Mouse (Mus musculus): Measurements from ENCODE around the gene Stx5a. TPM values are rescaled to one million over a fixed set of nuclear protein-coding genes. Genes with fewer than 3 reads are reported as not detected.

Gene Stx5a
- polyA plus RNA-seq, 1 experiment: 65.9 TPM

DNA sequence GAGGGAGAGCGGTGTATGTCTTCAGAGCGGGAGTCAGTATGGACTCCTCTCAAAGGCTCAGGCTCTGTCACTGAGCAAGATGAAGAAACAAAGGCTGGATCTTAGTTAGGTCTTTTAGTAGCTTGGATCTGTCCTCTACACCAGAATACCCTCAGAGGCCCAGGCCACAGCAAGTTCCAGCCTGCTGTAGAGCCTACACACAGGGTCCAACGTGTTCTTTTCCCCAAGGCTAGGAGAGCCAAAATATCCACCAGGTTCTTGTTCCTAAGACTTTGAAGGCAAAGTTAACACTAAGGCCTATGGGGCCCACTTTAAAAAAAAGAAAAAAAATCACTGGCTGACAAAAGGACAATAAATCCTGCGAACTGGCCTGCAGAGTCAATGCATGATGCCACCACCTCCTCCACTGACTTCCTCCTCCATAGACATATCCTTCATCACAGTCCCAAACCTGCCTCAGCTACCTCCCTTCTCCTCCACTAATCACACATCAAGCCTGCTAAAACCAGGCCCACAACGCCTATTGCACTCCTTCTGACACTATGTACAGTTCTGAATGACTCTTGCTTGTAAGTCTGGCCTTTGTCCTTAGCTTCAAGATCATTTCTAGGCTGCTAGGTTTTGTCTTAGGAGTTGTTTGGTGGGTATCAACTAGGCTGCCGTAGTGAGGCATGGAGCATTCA is 36.0 kb upstream of the Stx5a start:
- Histone ChIP-seq H3K27me3 (ENCODE audit: control insufficient read depth, insufficient read depth, low read length) (no peaks in the 10 kb centered on the region), H3K27ac (ENCODE audit: insufficient read depth, low read depth, low read length) (no peak overlapping the region), H3K36me3 (ENCODE audit: control insufficient read depth, insufficient read depth, low read length) (peaks cover 38% of the 10 kb centered on the region), H3K4me3 (ENCODE audit: low read depth, low read length) (no peak overlapping the region), H3K4me1 (ENCODE audit: control insufficient read depth, insufficient read depth, insufficient read length, low read length) (peaks cover 8% of the 10 kb centered on the region)
- TF ChIP-seq CTCF (IDR thresholded peaks at IDR 0.05; ENCODE audit: extremely low read depth, insufficient read length, insufficient replicate concordance, low read depth, low read length): no peak
- no peak for TF ChIP-seq POLR2A (IDR thresholded peaks at IDR 0.05; ENCODE audit: low read depth, low read length)
- 73% methylated on average over 6 of the region's 6 CpGs for WGBS

DNA sequence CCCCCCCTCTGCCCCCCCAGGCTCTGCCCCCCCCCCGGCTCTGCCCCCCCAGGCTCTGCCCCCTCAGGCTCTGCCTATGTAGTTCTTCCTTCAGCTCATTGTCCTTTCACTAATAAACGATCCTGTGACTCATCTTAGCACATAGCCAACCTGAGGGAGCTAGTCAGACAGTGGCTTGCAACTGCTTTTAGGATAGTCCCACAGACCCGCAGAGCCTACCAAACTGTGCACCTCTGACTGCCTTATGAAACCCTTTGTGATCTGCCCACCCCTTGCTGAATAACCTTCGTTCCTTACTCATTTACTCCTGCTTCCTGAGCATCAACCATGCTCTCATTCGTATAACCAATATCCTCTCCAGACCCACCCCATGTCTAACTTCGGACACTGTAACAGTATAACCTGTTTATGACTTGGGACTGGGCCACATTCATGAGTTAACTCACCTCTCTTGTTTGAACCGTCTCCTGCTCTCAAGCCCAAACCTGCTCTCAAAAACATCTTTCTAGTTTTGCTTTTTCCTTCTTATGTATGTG is 35.0 kb upstream of the Stx5a start:
- H3K4me1 ChIP-seq (ENCODE audit: control insufficient read depth, insufficient read depth, insufficient read length, low read length): peaks cover 12% of the 10 kb centered on the region
- 68% methylated on average over 7 of the region's 7 CpGs for WGBS
- H3K27ac ChIP-seq (ENCODE audit: insufficient read depth, low read depth, low read length): no peak overlapping the region
- TF ChIP-seq CTCF (IDR thresholded peaks at IDR 0.05; ENCODE audit: extremely low read depth, insufficient read length, insufficient replicate concordance, low read depth, low read length) (no peak), POLR2A (IDR thresholded peaks at IDR 0.05; ENCODE audit: low read depth, low read length) (no peak)
- no peaks in the 10 kb centered on the region for H3K27me3 ChIP-seq (ENCODE audit: control insufficient read depth, insufficient read depth, low read length)
- no peak overlapping the region for H3K4me3 ChIP-seq (ENCODE audit: low read depth, low read length)
- peaks cover 47% of the 10 kb centered on the region for H3K36me3 ChIP-seq (ENCODE audit: control insufficient read depth, insufficient read depth, low read length)

GRCm38 (mm10) chr19:8706930-8707329 is 34.3 kb upstream of the Stx5a start:
- WGBS: 86% methylated on average over 7 of the region's 7 CpGs
- H3K4me1 ChIP-seq (ENCODE audit: control insufficient read depth, insufficient read depth, insufficient read length, low read length): peaks cover 16% of the 10 kb centered on the region
- H3K36me3 ChIP-seq (ENCODE audit: control insufficient read depth, insufficient read depth, low read length): peaks cover 51% of the 10 kb centered on the region
- TF ChIP-seq CTCF (IDR thresholded peaks at IDR 0.05; ENCODE audit: extremely low read depth, insufficient read length, insufficient replicate concordance, low read depth, low read length) (no peak), POLR2A (IDR thresholded peaks at IDR 0.05; ENCODE audit: low read depth, low read length) (no peak)
- H3K27ac ChIP-seq (ENCODE audit: insufficient read depth, low read depth, low read length): no peak overlapping the region
- no peak overlapping the region for H3K4me3 ChIP-seq (ENCODE audit: low read depth, low read length)
- no peaks in the 10 kb centered on the region for H3K27me3 ChIP-seq (ENCODE audit: control insufficient read depth, insufficient read depth, low read length)

DNA sequence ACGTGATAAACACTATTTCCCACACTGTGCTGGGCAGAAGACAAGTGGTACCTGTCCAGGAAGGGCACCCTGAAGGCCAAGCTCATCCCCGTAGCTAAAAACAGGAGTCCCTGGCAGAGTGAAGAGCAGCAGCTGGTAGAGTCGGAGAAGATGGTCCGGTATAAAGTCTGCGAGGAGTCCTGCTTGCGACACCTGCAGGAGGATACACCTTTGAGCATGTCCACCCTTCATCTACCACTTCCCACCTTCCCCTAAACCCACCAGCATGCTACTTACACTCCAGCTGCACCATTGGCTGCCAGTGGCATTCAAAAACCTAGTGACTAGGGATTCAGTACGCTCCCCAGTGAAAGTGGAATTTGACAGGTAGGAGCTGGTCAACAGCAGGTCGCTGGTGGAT is 32.3 kb upstream of the Stx5a start:
- 92% methylated on average over 8 of the region's 8 CpGs for WGBS
- Histone ChIP-seq H3K27ac (ENCODE audit: insufficient read depth, low read depth, low read length) (no peak overlapping the region), H3K36me3 (ENCODE audit: control insufficient read depth, insufficient read depth, low read length) (peaks cover 53% of the 10 kb centered on the region)

DNA sequence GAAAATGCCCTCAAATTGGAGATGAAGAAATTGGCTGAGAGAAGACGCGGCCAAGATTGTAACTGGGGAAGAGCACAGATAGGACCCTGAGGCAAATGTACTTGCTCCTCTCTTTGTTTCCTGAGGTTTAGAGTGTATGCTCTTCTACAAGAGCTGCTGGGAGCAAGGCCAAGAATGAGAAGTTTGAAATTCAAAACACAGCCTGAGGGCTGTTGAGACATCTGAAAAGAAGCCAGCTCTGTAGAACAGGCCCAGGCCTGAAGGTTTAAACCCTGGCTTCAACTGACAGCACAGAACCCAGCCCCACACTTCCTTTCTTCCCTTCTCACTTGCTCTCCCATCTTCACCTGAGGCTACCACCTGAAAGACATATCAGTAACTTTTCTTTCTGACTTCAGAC is 31.2 kb upstream of the Stx5a start:
- no peaks in the 10 kb centered on the region for H3K27me3 ChIP-seq (ENCODE audit: control insufficient read depth, insufficient read depth, low read length)
- peak overlapping the region; percentile 20 for H3K27ac ChIP-seq (ENCODE audit: insufficient read depth, low read depth, low read length)
- H3K4me1 ChIP-seq (ENCODE audit: control insufficient read depth, insufficient read depth, insufficient read length, low read length): peaks cover 20% of the 10 kb centered on the region
- H3K4me3 ChIP-seq (ENCODE audit: low read depth, low read length): no peak overlapping the region
- no peak for TF ChIP-seq CTCF (IDR thresholded peaks at IDR 0.05; ENCODE audit: extremely low read depth, insufficient read length, insufficient replicate concordance, low read depth, low read length)
- no peak for TF ChIP-seq POLR2A (IDR thresholded peaks at IDR 0.05; ENCODE audit: low read depth, low read length)
- peaks cover 53% of the 10 kb centered on the region for H3K36me3 ChIP-seq (ENCODE audit: control insufficient read depth, insufficient read depth, low read length)
- 87% methylated on average over 2 of the region's 2 CpGs for WGBS

More for the DNA sequence above, 32.3 kb upstream of the Stx5a start:
- no peak overlapping the region for H3K4me3 ChIP-seq (ENCODE audit: low read depth, low read length)
- peaks cover 16% of the 10 kb centered on the region for H3K4me1 ChIP-seq (ENCODE audit: control insufficient read depth, insufficient read depth, insufficient read length, low read length)
- TF ChIP-seq CTCF (IDR thresholded peaks at IDR 0.05; ENCODE audit: extremely low read depth, insufficient read length, insufficient replicate concordance, low read depth, low read length): no peak
- no peak for TF ChIP-seq POLR2A (IDR thresholded peaks at IDR 0.05; ENCODE audit: low read depth, low read length)
- no peaks in the 10 kb centered on the region for H3K27me3 ChIP-seq (ENCODE audit: control insufficient read depth, insufficient read depth, low read length)

DNA sequence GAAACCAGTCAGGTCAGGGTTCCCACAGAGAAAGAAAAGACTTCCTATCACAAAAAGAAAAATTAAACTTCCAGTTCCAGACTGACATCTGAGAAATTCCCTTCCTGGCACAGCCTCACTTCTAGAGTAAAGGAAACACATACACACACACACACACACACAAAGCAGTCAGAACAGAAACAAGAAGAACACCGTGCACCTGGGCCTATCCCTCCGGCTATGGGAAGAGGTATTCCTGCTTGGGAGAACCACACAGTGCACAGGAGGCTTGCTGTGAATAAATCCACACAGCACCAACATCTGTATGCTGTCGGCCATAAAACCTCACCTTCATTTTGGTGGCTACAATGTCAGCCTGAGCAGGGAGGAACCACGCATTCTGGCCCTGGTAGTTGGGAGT is 29.7 kb upstream of the Stx5a start:
- Histone ChIP-seq H3K4me1 (ENCODE audit: control insufficient read depth, insufficient read depth, insufficient read length, low read length) (peaks cover 30% of the 10 kb centered on the region), H3K27me3 (ENCODE audit: control insufficient read depth, insufficient read depth, low read length) (no peaks in the 10 kb centered on the region), H3K4me3 (ENCODE audit: low read depth, low read length) (peak overlapping the region; percentile 43), H3K36me3 (ENCODE audit: control insufficient read depth, insufficient read depth, low read length) (peaks cover 50% of the 10 kb centered on the region), H3K27ac (ENCODE audit: insufficient read depth, low read depth, low read length) (peak overlapping the region; percentile 84)
- 28% methylated on average over 4 of the region's 4 CpGs for WGBS
- no peak for TF ChIP-seq CTCF (IDR thresholded peaks at IDR 0.05; ENCODE audit: extremely low read depth, insufficient read length, insufficient replicate concordance, low read depth, low read length)
- no peak for TF ChIP-seq POLR2A (IDR thresholded peaks at IDR 0.05; ENCODE audit: low read depth, low read length)

GRCm38 (mm10) chr19:8711949-8712869 is 29.0 kb upstream of the Stx5a start:
- Histone ChIP-seq H3K27ac (ENCODE audit: insufficient read depth, low read depth, low read length) (peak overlapping the region; percentile 84), H3K4me1 (ENCODE audit: control insufficient read depth, insufficient read depth, insufficient read length, low read length) (peaks cover 32% of the 10 kb centered on the region), H3K36me3 (ENCODE audit: control insufficient read depth, insufficient read depth, low read length) (peaks cover 45% of the 10 kb centered on the region), H3K27me3 (ENCODE audit: control insufficient read depth, insufficient read depth, low read length) (no peaks in the 10 kb centered on the region), H3K4me3 (ENCODE audit: low read depth, low read length) (peak overlapping the region; percentile 69)
- WGBS: 35% methylated on average over 10 of the region's 10 CpGs
- TF ChIP-seq POLR2A (IDR thresholded peaks at IDR 0.05; ENCODE audit: low read depth, low read length) (no peak), CTCF (IDR thresholded peaks at IDR 0.05; ENCODE audit: extremely low read depth, insufficient read length, insufficient replicate concordance, low read depth, low read length) (no peak)

Data from small intestine, adult 2 months (tissue).